13 mouse cellular contexts compared by ENCODE assay signal in the genomic region with DNA sequence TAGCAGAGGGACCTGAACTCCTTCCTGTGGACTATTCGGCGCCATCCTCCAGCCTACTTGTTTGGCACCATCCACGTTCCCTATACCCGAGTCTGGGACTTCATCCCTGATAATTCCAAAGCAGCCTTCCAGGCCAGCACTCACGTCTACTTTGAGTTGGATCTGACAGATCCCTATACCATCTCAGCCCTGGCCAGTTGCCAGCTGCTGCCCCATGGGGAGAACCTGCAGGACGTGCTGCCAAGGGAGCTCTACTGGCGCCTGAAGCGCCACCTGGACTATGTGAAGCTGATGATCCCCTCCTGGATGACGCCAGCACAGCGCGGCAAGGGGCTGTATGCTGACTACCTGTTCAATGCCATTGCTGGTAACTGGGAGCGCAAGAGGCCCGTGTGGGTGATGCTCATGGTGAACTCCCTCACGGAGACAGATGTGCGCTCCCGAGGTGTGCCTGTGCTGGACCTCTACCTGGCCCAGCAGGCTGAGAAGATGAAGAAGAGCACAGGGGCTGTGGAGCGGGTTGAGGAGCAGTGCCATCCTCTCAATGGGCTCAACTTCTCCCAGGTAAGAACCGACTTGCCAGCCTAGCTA. TPM values are rescaled to one million over a fixed set of nuclear protein-coding genes. Genes with fewer than 3 reads are reported as not detected.
A peak's percentile ranks its signal among the peaks of the same experiment; 100 is the strongest.
DNase-seq lines count a peak whose midpoint lies in the region; ATAC-seq and TF ChIP-seq lines count a peak whose summit lies in the region.
"Had no signal": no experiment of that assay in that cellular context is flagged by ENCODE, and none has a peak within 500 bp of the region (broad histone marks: within the 10 kb centered on the region; RNA-seq: fewer than 3 reads in every experiment).

No protein-coding gene starts in this region.

- 67% methylated on average over 18 of the region's 18 CpGs for WGBS in hindbrain, embryonic 14.5 days

- H3K4me2 ChIP-seq in hindbrain, embryonic 14.5 days (replicated peaks): peak overlapping the region; percentile 15
- H3K4me2 ChIP-seq: forebrain, embryonic 15.5 days had no signal

- no peak overlapping the region for H3K4me3 ChIP-seq in gastrocnemius, adult 2 months
- H3K4me3 ChIP-seq in hindbrain, embryonic 14.5 days (replicated peaks; ENCODE audit: low read length): no peak overlapping the region
- H3K4me3 ChIP-seq: forebrain, embryonic 15.5 days had no signal

- H3K4me1 ChIP-seq in hindbrain, embryonic 14.5 days (replicated peaks; ENCODE audit: control insufficient read depth, insufficient read depth, low read length): peaks cover 24% of the 10 kb centered on the region; the same call in 1 of the 2 replicates

- no peak for TF ChIP-seq CTCF in gastrocnemius, adult 2 months (IDR thresholded peaks at IDR 0.05)

- no peaks in the 10 kb centered on the region for H3K9me3 ChIP-seq in hindbrain, embryonic 14.5 days (ENCODE audit: control insufficient read depth, low read length)
- H3K9me3 ChIP-seq: forebrain, embryonic 15.5 days had no signal

- DNase-seq in gastrocnemius, adult 2 months: no peak
- no peak for DNase-seq in gastrocnemius, postnatal 10 days
- peak; percentile 23 for DNase-seq in left cerebral cortex, postnatal 4 days
- DNase-seq in left cerebral cortex, adult 9 months (ENCODE audit: low spot score in 2 of 2): no peak
- DNase-seq in hindbrain, embryonic 14.5 days (ENCODE audit: low spot score): no peak
- DNase-seq in kidney, postnatal 14 days: peak; percentile 58
- no peak for DNase-seq in adrenal gland, postnatal 25 days
- DNase-seq in natural killer cell, adult 2 months (ENCODE audit: low spot score in 2 of 2): no peak
- DNase-seq: adrenal gland, adult 2 months; cerebellum, adult 18-20 months; lung, adult 18-20 months had no signal

- no peak overlapping the region for H3K9ac ChIP-seq in hindbrain, embryonic 14.5 days
- H3K9ac ChIP-seq: forebrain, embryonic 15.5 days had no signal

- H3K36me3 ChIP-seq in hindbrain, embryonic 14.5 days (replicated peaks; ENCODE audit: control insufficient read depth, insufficient read depth): no peaks in the 10 kb centered on the region
- H3K36me3 ChIP-seq: forebrain, embryonic 15.5 days had no signal

- intact Hi-C loops in gastrocnemius, adult 2 months (cut with DNase I): loop anchor here (5.0 kb wide), 1 partner anchor 228 kb away; no protein-coding TSS in a partner anchor
- intact Hi-C loops in left cerebral cortex, postnatal 4 days (cut with DNase I): no loop called here

- peaks cover 33% of the 10 kb centered on the region for H3K27me3 ChIP-seq in hindbrain, embryonic 14.5 days (ENCODE audit: control insufficient read depth, insufficient read depth, low read length)

- ATAC-seq in hindbrain, embryonic 14.5 days (ENCODE audit: low FRiP score): no peak
- ATAC-seq: forebrain, embryonic 15.5 days had no signal

- H3K27ac ChIP-seq in gastrocnemius, adult 2 months: peak overlapping the region; percentile 25; the same call in 1 of the 2 replicates
- H3K27ac ChIP-seq in hindbrain, embryonic 14.5 days: no peak overlapping the region
- H3K27ac ChIP-seq: forebrain, embryonic 15.5 days had no signal

RNA-seq across cellular contexts. Expression of a gene that starts 2.5 kb away (rescaled TPM):
- 1 to 10 TPM in 1 of 2 experiments, under 1 TPM in 1; 0.71 to 1.3 TPM for total RNA-seq in gastrocnemius, adult 2 months (2021)
- total RNA-seq in gastrocnemius, postnatal 10 days (2021): 1 to 10 TPM; 2.7 to 2.8 TPM
- total RNA-seq in left cerebral cortex, postnatal 4 days (2021): 1 to 10 TPM; 2.2 to 2.7 TPM
- 0.63 and 0.67 TPM in 2 replicates for polyA plus RNA-seq in hindbrain, embryonic 14.5 days (2014; fragmentation: Nextera tagmentation; extraction: Ambion mirVana)
- total RNA-seq in adrenal gland, postnatal 25 days (2021): 0.67 and 0.97 TPM in 2 replicates
- total RNA-seq: granulocyte monocyte progenitor cell, adult 5-6 weeks had no signal

Comparison
In these comparisons a context has a peak if more than half of its experiments do, and no peak if none do; other contexts are left out.
1. DNase-seq: peak in left cerebral cortex, postnatal 4 days (single experiment) and kidney, postnatal 14 days (single experiment); none in gastrocnemius, adult 2 months (single experiment), gastrocnemius, postnatal 10 days (single experiment), left cerebral cortex, adult 9 months (0 of 2), hindbrain, embryonic 14.5 days (single experiment), adrenal gland, postnatal 25 days (single experiment) and natural killer cell, adult 2 months (0 of 2).